Mouse (Mus musculus): Measurements from ENCODE around the gene Trp73. TPM values are rescaled to one million over a fixed set of nuclear protein-coding genes. Genes with fewer than 3 reads are reported as not detected.

Gene Trp73
- polyA plus RNA-seq, 1 experiment from 2014 or later, result 0.26 TPM

GRCm38 (mm10) chr4:154142211-154143040 lies 2.4 kb upstream of the Trp73 start, which contains the start of gene Wrap73:
Wrap73 (plus strand) TSS chr4:154142372.
- Histone ChIP-seq H3K4me1 (replicated peaks) (peaks cover 33% of the 10 kb centered on the region), H3K4me2 (peak within 1 kb of the TSS; percentile 82), H3K36me3 (no peaks in the 10 kb centered on the region; the same call in 1 of the 2 replicates), H3K4me3 (peak within 1 kb of the TSS; percentile 88), H3K27me3 (peaks cover 45% of the 10 kb centered on the region), H3K9ac (peak within 1 kb of the TSS; percentile 85), H3K9me3 (replicated peaks) (no peaks in the 10 kb centered on the region), H3K27ac (peak within 1 kb of the TSS; percentile 85)
- peak; percentile 91 for ATAC-seq (replicated peaks; ENCODE audit: insufficient number of reproducible peaks, insufficient read depth, low FRiP score, low read depth)
- WGBS, result 1% methylated on average over 49 of the region's 49 CpGs

GRCm38 (mm10) chr4:154141009-154141867 lies 1.2 kb upstream of the Trp73 start:
- Histone ChIP-seq H3K4me3 (peak overlapping the region; percentile 88), H3K9me3 (replicated peaks) (no peaks in the 10 kb centered on the region), H3K9ac (no peak overlapping the region), H3K4me2 (peak overlapping the region; percentile 82), H3K4me1 (replicated peaks) (peaks cover 33% of the 10 kb centered on the region), H3K36me3 (no peaks in the 10 kb centered on the region; the same call in 1 of the 2 replicates), H3K27me3 (peaks cover 56% of the 10 kb centered on the region), H3K27ac (no peak overlapping the region)
- no peak for ATAC-seq (replicated peaks; ENCODE audit: insufficient number of reproducible peaks, insufficient read depth, low FRiP score, low read depth)
- WGBS, result 3% methylated on average over 42 of the region's 42 CpGs

GRCm38 (mm10) chr4:154140213-154141008 lies 403 bp upstream of the Trp73 start:
- peaks cover 33% of the 10 kb centered on the region for H3K4me1 ChIP-seq (replicated peaks)
- peak overlapping the region; percentile 88 for H3K4me3 ChIP-seq
- H3K27me3 ChIP-seq, result peaks cover 64% of the 10 kb centered on the region
- peak overlapping the region; percentile 50; the same call in 1 of the 2 replicates for H3K9ac ChIP-seq
- H3K4me2 ChIP-seq, result peak overlapping the region; percentile 82
- no peak for ATAC-seq (replicated peaks; ENCODE audit: insufficient number of reproducible peaks, insufficient read depth, low FRiP score, low read depth)
- WGBS, result 2% methylated on average over 44 of the region's 46 CpGs
- H3K9me3 ChIP-seq (replicated peaks), result no peaks in the 10 kb centered on the region
- no peak overlapping the region for H3K27ac ChIP-seq
- H3K36me3 ChIP-seq, result no peaks in the 10 kb centered on the region; the same call in 1 of the 2 replicates

GRCm38 (mm10) chr4:154139671-154140181 lies 282 bp downstream of the Trp73 start:
- H3K27ac ChIP-seq, result no peak overlapping the region
- 1% methylated on average over 38 of the region's 59 CpGs for WGBS
- peak overlapping the region; percentile 88 for H3K4me3 ChIP-seq
- no peak for ATAC-seq (replicated peaks; ENCODE audit: insufficient number of reproducible peaks, insufficient read depth, low FRiP score, low read depth)
- peaks cover 71% of the 10 kb centered on the region for H3K27me3 ChIP-seq
- H3K9me3 ChIP-seq (replicated peaks), result no peaks in the 10 kb centered on the region
- H3K9ac ChIP-seq, result peak overlapping the region; percentile 50
- H3K36me3 ChIP-seq, result no peaks in the 10 kb centered on the region
- peaks cover 33% of the 10 kb centered on the region for H3K4me1 ChIP-seq (replicated peaks)
- H3K4me2 ChIP-seq, result peak overlapping the region; percentile 82

GRCm38 (mm10) chr4:154137139-154137538 lies 2.9 kb downstream of the Trp73 start:
- Histone ChIP-seq H3K4me2 (no peak overlapping the region), H3K4me3 (no peak overlapping the region), H3K27me3 (peaks cover 82% of the 10 kb centered on the region), H3K4me1 (replicated peaks) (peaks cover 26% of the 10 kb centered on the region), H3K9me3 (replicated peaks) (no peaks in the 10 kb centered on the region), H3K9ac (no peak overlapping the region), H3K27ac (no peak overlapping the region), H3K36me3 (no peaks in the 10 kb centered on the region)
- ATAC-seq (replicated peaks; ENCODE audit: insufficient number of reproducible peaks, insufficient read depth, low FRiP score, low read depth), result no peak
- WGBS, result 51% methylated on average over 5 of the region's 5 CpGs

GRCm38 (mm10) chr4:154134803-154135202 lies 5.2 kb downstream of the Trp73 start:
- no peak overlapping the region for H3K9ac ChIP-seq
- H3K27me3 ChIP-seq, result peaks cover 74% of the 10 kb centered on the region
- H3K4me2 ChIP-seq, result no peak overlapping the region
- peaks cover 5% of the 10 kb centered on the region for H3K4me1 ChIP-seq (replicated peaks)
- H3K4me3 ChIP-seq, result no peak overlapping the region
- H3K27ac ChIP-seq, result no peak overlapping the region
- 59% methylated on average over 4 of the region's 4 CpGs for WGBS
- no peaks in the 10 kb centered on the region for H3K36me3 ChIP-seq
- no peak for ATAC-seq (replicated peaks; ENCODE audit: insufficient number of reproducible peaks, insufficient read depth, low FRiP score, low read depth)
- H3K9me3 ChIP-seq (replicated peaks), result no peaks in the 10 kb centered on the region

GRCm38 (mm10) chr4:154131894-154132293 lies 8.1 kb downstream of the Trp73 start:
- H3K4me2 ChIP-seq, result no peak overlapping the region
- WGBS, result 75% methylated on average over 4 of the region's 4 CpGs
- no peaks in the 10 kb centered on the region for H3K9me3 ChIP-seq (replicated peaks)
- H3K27ac ChIP-seq, result no peak overlapping the region
- ATAC-seq (replicated peaks; ENCODE audit: insufficient number of reproducible peaks, insufficient read depth, low FRiP score, low read depth), result no peak
- H3K36me3 ChIP-seq, result no peaks in the 10 kb centered on the region
- H3K4me1 ChIP-seq (replicated peaks), result no peaks in the 10 kb centered on the region
- H3K4me3 ChIP-seq, result no peak overlapping the region
- H3K9ac ChIP-seq, result no peak overlapping the region
- H3K27me3 ChIP-seq, result peaks cover 52% of the 10 kb centered on the region

- Histone ChIP-seq H3K27me3 (peaks cover 50% of the 10 kb centered on the region), H3K9me3 (replicated peaks) (no peaks in the 10 kb centered on the region), H3K4me1 (replicated peaks) (no peaks in the 10 kb centered on the region), H3K4me3 (no peak overlapping the region), H3K4me2 (no peak overlapping the region), H3K9ac (no peak overlapping the region), H3K36me3 (no peaks in the 10 kb centered on the region), H3K27ac (no peak overlapping the region)
- ATAC-seq (replicated peaks; ENCODE audit: insufficient number of reproducible peaks, insufficient read depth, low FRiP score, low read depth), result no peak
Measured at GRCm38 (mm10) chr4:154129950-154130349, 10.1 kb downstream of the Trp73 start.

- Histone ChIP-seq H3K9me3 (replicated peaks) (no peaks in the 10 kb centered on the region), H3K27me3 (peaks cover 60% of the 10 kb centered on the region), H3K9ac (no peak overlapping the region), H3K27ac (no peak overlapping the region), H3K4me1 (replicated peaks) (no peaks in the 10 kb centered on the region), H3K4me3 (no peak overlapping the region), H3K36me3 (no peaks in the 10 kb centered on the region), H3K4me2 (no peak overlapping the region)
- 68% methylated on average over 3 of the region's 3 CpGs for WGBS
- ATAC-seq (replicated peaks; ENCODE audit: insufficient number of reproducible peaks, insufficient read depth, low FRiP score, low read depth), result no peak
Measured at GRCm38 (mm10) chr4:154127273-154127672, 12.7 kb downstream of the Trp73 start.

- no peaks in the 10 kb centered on the region for H3K36me3 ChIP-seq
- no peak overlapping the region for H3K27ac ChIP-seq
- no peak overlapping the region for H3K4me3 ChIP-seq
- H3K9me3 ChIP-seq (replicated peaks), result no peaks in the 10 kb centered on the region
- ATAC-seq (replicated peaks; ENCODE audit: insufficient number of reproducible peaks, insufficient read depth, low FRiP score, low read depth), result no peak
- 63% methylated on average over 5 of the region's 5 CpGs for WGBS
- no peak overlapping the region for H3K4me2 ChIP-seq
- no peaks in the 10 kb centered on the region for H3K4me1 ChIP-seq (replicated peaks)
- no peak overlapping the region for H3K9ac ChIP-seq
- H3K27me3 ChIP-seq, result peaks cover 51% of the 10 kb centered on the region
Measured at GRCm38 (mm10) chr4:154125202-154125601, 14.8 kb downstream of the Trp73 start.

All from heart, embryonic 15.5 days (tissue).